Mouse (Mus musculus): ENCODE data around the gene Rhbdd3. TPM values are rescaled to one million over a fixed set of nuclear protein-coding genes. Genes with fewer than 3 reads are reported as not detected.
A peak's percentile ranks its signal among the peaks of the same experiment; 100 is the strongest.

Rhbdd3 gene
- 14.4 and 14.9 TPM in 2 replicates for polyA plus RNA-seq (2015; fragmentation: Nextera tagmentation; extraction: Ambion mirVana)

GRCm38 (mm10) chr11:5098736-5099542, at the start of gene Rhbdd3, which contains the start of gene Ewsr1:
Gene Rhbdd3, plus strand, starts transcription at chr11:5098926.
Gene Ewsr1, minus strand, starts transcription at chr11:5099266.
- ATAC-seq = peak; percentile 89
- peak within 1 kb of the TSS; percentile 95 for H3K9ac ChIP-seq (replicated peaks)
- 3% methylated on average over 84 of the region's 92 CpGs for WGBS (ENCODE audit: insufficient replicate concordance)

DNA sequence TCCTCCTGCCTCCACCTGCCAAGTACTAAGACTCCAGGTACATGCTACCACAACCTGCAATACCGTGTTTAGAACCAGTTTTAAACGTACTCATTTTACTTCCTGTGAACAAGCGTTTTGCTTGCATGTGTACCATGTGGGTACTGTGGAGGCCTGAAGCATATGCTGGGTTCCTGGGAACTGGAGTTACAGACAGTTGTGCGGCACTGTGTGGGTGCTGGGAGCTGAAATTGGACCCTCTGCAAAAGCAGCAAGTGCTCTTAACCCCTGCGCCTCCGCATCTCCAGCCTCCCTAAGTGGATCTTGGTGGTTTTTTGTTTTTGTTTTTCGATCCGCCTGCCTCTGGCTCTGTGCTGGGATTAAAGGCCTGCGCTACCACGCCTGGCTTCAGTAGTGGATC, 47.1 kb upstream of the Rhbdd3 start:
- Histone ChIP-seq H3K27me3 (ENCODE audit: insufficient read depth, low read length) (peaks cover 12% of the 10 kb centered on the region), H3K4me1 (ENCODE audit: insufficient read depth) (peaks cover 3% of the 10 kb centered on the region; the same call in 1 of the 2 replicates), H3K36me3 (replicated peaks; ENCODE audit: insufficient read depth, low read length) (no peaks in the 10 kb centered on the region), H3K4me2 (ENCODE audit: low read depth, low read length) (no peak overlapping the region), H3K9me3 (ENCODE audit: low read length) (no peaks in the 10 kb centered on the region), H3K4me3 (ENCODE audit: low read depth, low read length) (no peak overlapping the region), H3K9ac (replicated peaks) (no peak overlapping the region), H3K27ac (ENCODE audit: low read depth) (no peak overlapping the region)
- DNase-seq (no peak), ATAC-seq (no peak)
- TF ChIP-seq EP300 (IDR thresholded peaks at IDR 0.05; ENCODE audit: low read depth) (no peak), CTCF (IDR thresholded peaks at IDR 0.05; ENCODE audit: low read depth) (no peak)
- 81% methylated on average over 10 of the region's 10 CpGs for WGBS (ENCODE audit: insufficient replicate concordance)

More at GRCm38 (mm10) chr11:5098736-5099542, at the start of gene Rhbdd3, which contains the start of gene Ewsr1:
- Histone ChIP-seq H3K4me3 (ENCODE audit: low read depth, low read length) (peak within 1 kb of the TSS; percentile 92), H3K4me2 (ENCODE audit: low read depth, low read length) (peak within 1 kb of the TSS; percentile 91), H3K36me3 (replicated peaks; ENCODE audit: insufficient read depth, low read length) (0 out of 2 replicates have a peak, but pooled peaks cover 5% of the 10 kb centered on the region), H3K4me1 (ENCODE audit: insufficient read depth) (peaks cover 23% of the 10 kb centered on the region), H3K9me3 (ENCODE audit: low read length) (no peaks in the 10 kb centered on the region), H3K27ac (ENCODE audit: low read depth) (peak within 1 kb of the TSS; percentile 97), H3K27me3 (ENCODE audit: insufficient read depth, low read length) (no peaks in the 10 kb centered on the region)
- no peak for TF ChIP-seq CTCF (IDR thresholded peaks at IDR 0.05; ENCODE audit: low read depth)
- peak; percentile 51; the same call in 1 of the 2 replicates for TF ChIP-seq EP300 (IDR thresholded peaks at IDR 0.05; ENCODE audit: low read depth)
- peak; percentile 98 for DNase-seq

DNA sequence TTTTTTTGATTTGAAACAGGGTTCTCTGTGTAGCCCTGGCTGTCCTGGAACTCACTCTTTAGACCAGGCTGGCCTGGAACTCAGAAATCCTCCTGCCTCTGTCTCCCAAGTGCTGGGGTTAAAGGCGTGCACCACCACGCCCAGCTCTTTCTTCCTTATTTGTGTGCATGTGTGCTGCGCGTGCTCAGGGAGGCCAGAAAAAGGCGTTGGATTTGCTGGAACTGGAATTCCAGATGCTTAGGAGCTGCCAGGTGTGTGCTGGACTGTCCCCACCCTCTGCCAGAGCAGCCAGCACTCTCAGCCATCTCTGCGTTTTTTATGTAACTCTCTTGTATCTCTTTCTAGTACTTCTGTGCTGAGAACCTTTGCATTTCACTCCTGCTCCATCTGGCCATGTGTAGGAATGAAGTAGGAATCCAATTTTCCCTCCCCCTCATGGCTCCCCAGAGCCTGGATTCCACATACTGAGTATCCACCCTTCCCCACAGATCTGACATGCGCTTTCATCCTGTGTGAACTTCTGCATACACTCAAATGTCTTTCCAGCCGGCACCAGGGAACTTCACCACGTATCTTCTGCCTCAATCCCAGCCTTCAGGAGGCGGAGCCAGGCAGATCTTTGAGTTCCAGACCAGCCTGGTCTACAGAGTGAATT, 46.4 kb upstream of the Rhbdd3 start:
- TF ChIP-seq CTCF (IDR thresholded peaks at IDR 0.05; ENCODE audit: low read depth) (no peak), EP300 (IDR thresholded peaks at IDR 0.05; ENCODE audit: low read depth) (no peak)
- DNase-seq (no peak), ATAC-seq (no peak)
- peaks cover 3% of the 10 kb centered on the region; the same call in 1 of the 2 replicates for H3K4me1 ChIP-seq (ENCODE audit: insufficient read depth)
- no peak overlapping the region for H3K9ac ChIP-seq (replicated peaks)
- no peak overlapping the region for H3K4me2 ChIP-seq (ENCODE audit: low read depth, low read length)
- no peaks in the 10 kb centered on the region for H3K36me3 ChIP-seq (replicated peaks; ENCODE audit: insufficient read depth, low read length)
- peaks cover 19% of the 10 kb centered on the region for H3K27me3 ChIP-seq (ENCODE audit: insufficient read depth, low read length)
- WGBS (ENCODE audit: insufficient replicate concordance) = 72% methylated on average over 10 of the region's 10 CpGs
- no peaks in the 10 kb centered on the region for H3K9me3 ChIP-seq (ENCODE audit: low read length)
- no peak overlapping the region for H3K27ac ChIP-seq (ENCODE audit: low read depth)
- no peak overlapping the region for H3K4me3 ChIP-seq (ENCODE audit: low read depth, low read length)

DNA sequence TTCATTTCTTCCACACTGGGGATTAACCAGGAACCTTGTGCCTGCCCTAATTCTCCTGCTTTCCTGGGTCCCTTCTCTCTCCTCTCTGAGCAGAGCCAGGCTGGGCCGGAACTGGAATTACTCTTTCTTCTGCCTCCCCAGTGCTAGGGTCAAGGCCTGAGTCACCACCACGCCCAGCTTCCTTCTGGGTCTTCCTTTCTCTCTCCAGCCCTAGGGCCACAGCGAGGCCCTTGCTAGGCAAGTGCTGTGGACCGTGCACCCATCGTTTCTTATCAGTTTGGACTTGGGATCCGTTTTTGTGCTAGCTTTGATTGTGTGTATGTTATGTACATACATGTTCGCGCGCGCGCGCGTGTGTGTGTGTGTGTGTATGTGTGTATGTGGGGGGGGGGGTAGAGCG, 44.6 kb upstream of the Rhbdd3 start:
- Histone ChIP-seq H3K4me2 (ENCODE audit: low read depth, low read length) (no peak overlapping the region), H3K9ac (replicated peaks) (no peak overlapping the region), H3K4me1 (ENCODE audit: insufficient read depth) (peaks cover 18% of the 10 kb centered on the region), H3K36me3 (replicated peaks; ENCODE audit: insufficient read depth, low read length) (no peaks in the 10 kb centered on the region), H3K4me3 (ENCODE audit: low read depth, low read length) (no peak overlapping the region), H3K27me3 (ENCODE audit: insufficient read depth, low read length) (peaks cover 36% of the 10 kb centered on the region), H3K27ac (ENCODE audit: low read depth) (no peak overlapping the region), H3K9me3 (ENCODE audit: low read length) (no peaks in the 10 kb centered on the region)
- no peak for TF ChIP-seq EP300 (IDR thresholded peaks at IDR 0.05; ENCODE audit: low read depth)
- TF ChIP-seq CTCF (IDR thresholded peaks at IDR 0.05; ENCODE audit: low read depth) = no peak
- ATAC-seq (no peak), DNase-seq (no peak)
- 80% methylated on average over 14 of the region's 14 CpGs for WGBS (ENCODE audit: insufficient replicate concordance)

- 64% methylated on average over 6 of the region's 6 CpGs for WGBS (ENCODE audit: insufficient replicate concordance)
- H3K9me3 ChIP-seq (ENCODE audit: low read length) = no peaks in the 10 kb centered on the region
- no peak for TF ChIP-seq CTCF (IDR thresholded peaks at IDR 0.05; ENCODE audit: low read depth)
- no peak overlapping the region for H3K4me3 ChIP-seq (ENCODE audit: low read depth, low read length)
- DNase-seq (no peak), ATAC-seq (no peak)
- no peak overlapping the region for H3K27ac ChIP-seq (ENCODE audit: low read depth)
- no peak overlapping the region for H3K9ac ChIP-seq (replicated peaks)
- peaks cover 25% of the 10 kb centered on the region for H3K4me1 ChIP-seq (ENCODE audit: insufficient read depth)
- no peak overlapping the region for H3K4me2 ChIP-seq (ENCODE audit: low read depth, low read length)
- peaks cover 43% of the 10 kb centered on the region for H3K27me3 ChIP-seq (ENCODE audit: insufficient read depth, low read length)
- H3K36me3 ChIP-seq (replicated peaks; ENCODE audit: insufficient read depth, low read length) = no peaks in the 10 kb centered on the region
Observed at GRCm38 (mm10) chr11:5054874-5055273, 43.9 kb upstream of the Rhbdd3 start.

All from liver, postnatal 0 days (tissue).